ENCODE assay signal across 21 mouse cellular contexts in the genomic region with DNA sequence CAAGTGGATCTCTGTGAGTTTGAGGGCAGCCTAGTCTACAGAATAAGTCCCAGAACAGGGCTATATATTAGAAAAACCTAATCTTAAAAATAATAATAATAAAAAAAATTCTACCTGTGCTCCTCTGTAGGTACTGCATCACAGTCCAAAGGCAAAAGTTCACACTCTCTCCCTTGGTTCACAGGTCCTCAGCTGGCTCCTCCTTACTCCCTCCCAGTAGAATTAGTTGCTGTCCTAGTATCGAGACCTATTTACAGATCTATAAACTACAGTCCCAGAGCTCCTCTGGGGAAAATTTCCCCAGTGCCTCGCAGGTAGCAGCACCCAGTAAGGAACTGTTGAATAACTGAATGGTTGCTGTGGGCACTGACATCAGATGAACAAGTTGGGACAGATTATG. TPM values are rescaled to one million over a fixed set of nuclear protein-coding genes. Genes with fewer than 3 reads are reported as not detected.
"Had no signal": no experiment of that assay in that cellular context is flagged by ENCODE, and none has a peak within 500 bp of the region (broad histone marks: within the 10 kb centered on the region; RNA-seq: fewer than 3 reads in every experiment).

No protein-coding gene starts in this region.

- H3K9me3 ChIP-seq: kidney, embryonic 15.5 days; limb, embryonic 15.5 days; lung, embryonic 15.5 days; midbrain, embryonic 13.5 days; neural tube, embryonic 15.5 days had no signal

- H3K36me3 ChIP-seq: kidney, embryonic 15.5 days; limb, embryonic 15.5 days; lung, embryonic 15.5 days; midbrain, embryonic 13.5 days; neural tube, embryonic 15.5 days had no signal

- H3K4me1 ChIP-seq: kidney, embryonic 15.5 days; limb, embryonic 15.5 days; lung, embryonic 15.5 days; midbrain, embryonic 13.5 days; neural tube, embryonic 15.5 days had no signal

- H3K27me3 ChIP-seq: kidney, embryonic 15.5 days; limb, embryonic 15.5 days; lung, embryonic 15.5 days; megakaryocyte, embryonic 14.5 days; midbrain, embryonic 13.5 days; neural tube, embryonic 15.5 days had no signal

- DNase-seq: kidney, adult 11 months; kidney, postnatal 14 days; layer of hippocampus, postnatal 36 days; lung, postnatal 14 days; right cerebral cortex, adult 18-20 months; right cerebral cortex, postnatal 25 days; thymus, adult 18-20 months; thymus, postnatal 25 days had no signal

- H3K27ac ChIP-seq: hindbrain, embryonic 14.5 days; kidney, embryonic 15.5 days; limb, embryonic 15.5 days; lung, embryonic 15.5 days; macrophage; midbrain, embryonic 13.5 days; neural tube, embryonic 15.5 days; stomach, postnatal 0 days had no signal

- H3K4me3 ChIP-seq: kidney, embryonic 15.5 days; limb, embryonic 15.5 days; lung, embryonic 15.5 days; megakaryocyte, embryonic 14.5 days; midbrain, embryonic 13.5 days; myocyte; neural tube, embryonic 15.5 days had no signal

- H3K4me2 ChIP-seq: hindbrain, embryonic 14.5 days; kidney, embryonic 15.5 days; limb, embryonic 15.5 days; lung, embryonic 15.5 days; midbrain, embryonic 13.5 days; neural tube, embryonic 15.5 days had no signal

- H3K9ac ChIP-seq: hindbrain, embryonic 14.5 days; kidney, embryonic 15.5 days; limb, embryonic 15.5 days; lung, embryonic 15.5 days; midbrain, embryonic 13.5 days; neural tube, embryonic 15.5 days had no signal

- ATAC-seq: midbrain, embryonic 13.5 days had no signal

RNA-seq across cellular contexts. Expression of a gene that starts 19.7 kb away (rescaled TPM):
- polyA plus RNA-seq: hindbrain, embryonic 14.5 days; kidney, embryonic 15.5 days; limb, embryonic 11.5 days; lung, embryonic 15.5 days; midbrain, embryonic 13.5 days; neural tube, embryonic 11.5 days; neural tube, embryonic 15.5 days; stomach, postnatal 0 days had no signal

RNA-seq across cellular contexts. Expression of a gene that starts 45.2 kb away (rescaled TPM):
- polyA plus RNA-seq: hindbrain, embryonic 14.5 days; kidney, embryonic 15.5 days; limb, embryonic 11.5 days; limb, embryonic 15.5 days; lung, embryonic 15.5 days; midbrain, embryonic 13.5 days; neural tube, embryonic 11.5 days; neural tube, embryonic 15.5 days; stomach, postnatal 0 days had no signal

RNA-seq across cellular contexts. Expression of a gene that starts 45.3 kb away (rescaled TPM):
- polyA plus RNA-seq: hindbrain, embryonic 14.5 days; kidney, embryonic 15.5 days; large intestine, adult 2 months; limb, embryonic 11.5 days; limb, embryonic 15.5 days; lung, embryonic 15.5 days; macrophage; midbrain, embryonic 13.5 days; myocyte; neural tube, embryonic 11.5 days; neural tube, embryonic 15.5 days; stomach, postnatal 0 days had no signal
